Mouse (Mus musculus) brain, adult 2 months (tissue): ENCODE results near the gene Nhsl1.
"Not testable (repeated sequence)": the region's sequence is repeated elsewhere in the genome, so short reads cannot be mapped to it uniquely, and the experiment has no call there.

Source experiments
- DNase-seq: peaks from one replicate; pipeline ENCODE4 v3.0.0; 2011; ENCODE audit warnings: low read depth, low spot score

The Nhsl1 gene

GRCm38 (mm10) chr10:18445603-18446358 is 127.0 kb downstream of the Nhsl1 start:
- no peak for DNase-seq

DNA sequence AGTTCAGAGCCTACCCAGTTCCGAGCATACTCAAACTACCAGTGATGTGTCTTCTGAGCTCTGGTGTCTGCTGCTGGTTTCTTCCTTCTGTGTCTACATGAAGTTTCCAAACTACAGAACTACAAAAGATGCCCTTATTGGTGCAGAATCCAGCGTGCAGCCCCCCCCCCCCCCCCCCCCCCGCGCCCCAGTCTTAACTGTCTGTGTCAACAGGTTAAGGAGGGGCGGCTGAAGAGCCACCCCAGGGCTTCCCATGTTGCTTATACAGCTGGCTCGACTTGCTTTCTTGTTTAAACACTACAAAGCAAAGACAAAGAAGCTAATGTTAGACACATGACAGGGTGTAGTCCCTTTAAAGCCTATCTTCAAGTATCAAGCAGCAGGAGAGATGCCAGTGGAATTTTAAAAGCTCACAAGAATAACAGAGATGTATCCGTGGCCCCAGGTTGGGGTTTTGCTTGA is 127.6 kb downstream of the Nhsl1 start:
- no peak for DNase-seq

DNA sequence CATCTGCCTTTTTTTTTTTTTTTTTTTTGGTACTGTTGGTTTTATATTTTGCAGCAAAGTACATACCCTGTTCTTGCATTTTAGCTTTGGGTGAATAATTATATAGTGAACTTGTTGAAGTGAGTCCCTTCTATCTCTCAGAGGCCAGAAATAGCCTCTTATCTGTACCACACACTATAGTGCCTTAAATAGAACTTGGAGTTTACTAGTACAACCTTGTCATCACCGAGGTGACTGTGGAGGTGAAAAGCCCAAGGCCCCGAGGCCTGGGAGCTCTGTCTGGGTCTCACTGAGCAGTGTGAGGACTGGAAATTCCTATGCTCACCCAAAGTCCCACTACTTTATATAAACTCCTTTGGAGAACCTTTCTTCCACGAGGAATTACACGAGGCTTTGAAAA is 128.5 kb downstream of the Nhsl1 start:
- no peak for DNase-seq

- not testable (repeated sequence) for DNase-seq
Measured at GRCm38 (mm10) chr10:18448896-18449295, 130.1 kb downstream of the Nhsl1 start.

DNA sequence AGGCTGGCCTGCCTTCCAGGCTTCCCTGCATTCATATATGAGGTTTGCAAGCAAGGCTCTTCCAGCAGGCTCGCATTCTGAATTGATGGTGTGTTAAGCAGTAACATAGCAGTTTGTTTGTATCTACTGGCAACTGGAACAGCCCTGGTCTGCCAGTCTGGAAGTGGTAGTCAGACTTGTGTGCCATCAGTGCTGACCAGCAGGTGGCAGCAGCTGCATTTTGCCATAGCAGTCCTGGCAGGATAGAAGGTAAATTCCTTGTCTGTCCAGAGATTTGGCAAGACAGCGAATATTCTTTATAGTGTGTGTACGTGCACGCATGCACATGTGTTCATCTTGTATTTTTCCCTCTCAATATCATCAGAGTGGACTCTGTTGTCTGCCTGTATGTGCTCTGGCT is 134.6 kb downstream of the Nhsl1 start:
- DNase-seq: peak; percentile 95

GRCm38 (mm10) chr10:18454161-18454560 is 135.4 kb downstream of the Nhsl1 start:
- DNase-seq: no peak

DNA sequence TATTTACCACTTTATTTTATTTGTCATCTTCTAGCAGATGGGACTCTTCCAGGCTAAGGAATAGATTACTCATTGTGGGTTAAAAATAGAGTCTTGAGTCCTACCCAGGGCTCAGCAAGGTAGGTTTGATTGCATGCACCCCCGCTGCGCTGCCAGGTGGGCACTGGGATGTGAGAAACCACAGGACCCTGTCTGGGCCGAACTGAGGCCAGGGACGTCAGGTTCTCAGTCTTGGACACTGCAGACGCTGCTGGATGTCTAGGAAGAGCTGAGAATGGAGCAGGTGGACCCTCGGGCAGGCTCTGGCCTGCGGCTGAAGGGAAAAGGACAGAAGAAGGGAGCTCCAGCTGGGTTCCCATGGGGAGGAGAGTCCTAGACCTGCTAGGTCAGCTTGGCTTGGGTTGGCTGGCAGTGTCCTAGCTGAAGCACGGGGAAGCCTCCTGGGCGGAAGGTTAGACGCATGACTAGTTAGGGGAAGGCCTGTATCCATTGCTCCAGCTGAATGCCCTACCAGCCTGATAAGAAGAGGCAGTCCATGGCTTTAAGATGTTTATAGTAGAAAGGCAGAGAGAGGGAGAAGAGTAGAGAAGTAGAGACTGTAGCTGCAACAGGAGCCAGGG is 136.6 kb downstream of the Nhsl1 start:
- peak; percentile 85 for DNase-seq

GRCm38 (mm10) chr10:18457808-18458475 is 139.2 kb downstream of the Nhsl1 start:
- DNase-seq: no peak

DNA sequence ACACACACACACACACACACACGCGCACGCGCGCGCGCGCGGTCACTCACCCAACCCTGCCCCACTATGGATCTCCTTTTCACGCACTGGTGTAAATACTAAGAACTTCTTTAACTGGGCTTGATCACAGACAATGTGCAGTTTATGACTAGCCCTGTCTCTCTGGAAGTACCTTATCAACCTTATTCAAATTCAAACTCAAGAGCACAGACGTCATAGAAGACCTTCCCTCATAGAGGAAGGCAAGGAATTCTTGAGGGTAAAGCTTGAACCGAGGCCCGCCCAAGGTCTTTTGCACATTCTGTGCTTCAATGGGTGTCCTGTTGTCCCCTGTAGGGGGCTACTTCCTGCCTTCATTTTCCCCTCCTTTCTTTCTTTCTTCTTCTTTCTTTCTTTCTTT is 142.6 kb downstream of the Nhsl1 start:
- no peak for DNase-seq

- DNase-seq: peak; percentile 18
Measured at GRCm38 (mm10) chr10:18463071-18463841, 144.5 kb downstream of the Nhsl1 start.

DNA sequence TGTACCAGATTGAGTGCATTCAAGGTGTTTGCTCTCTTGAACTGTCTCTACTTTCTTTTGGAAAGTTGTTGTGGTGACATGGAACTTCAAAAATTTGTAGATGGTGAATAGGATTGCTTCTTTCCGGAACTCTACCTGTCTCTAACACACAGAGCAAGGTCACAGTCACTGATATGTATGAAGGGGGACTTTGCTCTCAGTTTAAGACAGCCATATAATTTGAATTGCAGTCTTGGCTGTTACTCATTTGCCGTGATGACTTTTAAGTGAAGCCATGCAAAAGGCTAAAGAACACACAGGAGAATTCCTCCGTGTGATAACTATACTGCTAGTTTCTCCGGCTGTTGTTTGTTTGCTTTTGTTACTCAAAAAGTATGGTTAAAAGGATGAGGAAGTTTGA is 149.6 kb downstream of the Nhsl1 start:
- no peak for DNase-seq

GRCm38 (mm10) chr10:18469279-18470135 is 150.7 kb downstream of the Nhsl1 start:
- DNase-seq: peak; percentile 39

- DNase-seq: no peak
Measured at GRCm38 (mm10) chr10:18470351-18471060, 151.7 kb downstream of the Nhsl1 start.

- DNase-seq: no peak
Measured at GRCm38 (mm10) chr10:18471648-18472047, 152.9 kb downstream of the Nhsl1 start.

DNA sequence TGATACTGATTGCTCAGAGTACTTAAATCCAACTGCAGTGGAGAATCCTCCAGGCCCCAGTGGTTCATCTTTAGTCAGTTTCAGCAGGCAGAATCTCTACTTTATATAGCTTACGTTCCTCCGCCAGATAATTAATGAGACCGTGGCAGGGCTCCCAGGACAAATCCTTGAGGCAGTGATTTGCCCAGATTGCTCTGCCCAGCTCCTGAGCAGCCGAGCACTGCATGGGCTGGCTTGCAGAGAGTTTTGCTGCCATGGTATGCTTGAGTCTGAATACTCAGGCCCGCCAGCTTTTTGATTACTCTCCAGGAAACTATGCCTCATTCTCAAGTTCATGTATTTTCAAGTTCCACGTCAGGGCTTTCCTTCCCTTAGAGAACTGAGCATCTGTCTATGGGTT is 156.3 kb downstream of the Nhsl1 start:
- peak; percentile 55 for DNase-seq

DNA sequence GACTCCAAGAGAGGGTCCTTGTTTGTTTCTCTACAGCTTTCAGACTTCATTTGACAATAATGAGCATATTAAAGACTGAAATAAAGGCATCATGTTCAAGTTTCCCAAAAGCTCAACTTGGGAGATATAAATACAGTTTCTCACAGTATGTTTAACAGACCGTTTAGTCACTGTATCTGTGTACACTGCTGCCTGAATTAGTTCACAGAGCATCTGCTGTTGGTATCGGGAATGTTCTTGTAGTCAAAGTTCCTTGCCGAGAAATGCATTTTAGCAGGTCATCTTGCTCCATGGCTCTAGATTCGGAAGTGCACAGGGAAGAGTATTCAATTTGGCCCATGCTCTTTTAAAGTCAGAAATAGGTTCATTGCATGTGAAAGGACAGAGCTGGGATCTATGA is 159.5 kb downstream of the Nhsl1 start:
- peak; percentile 72 for DNase-seq

DNA sequence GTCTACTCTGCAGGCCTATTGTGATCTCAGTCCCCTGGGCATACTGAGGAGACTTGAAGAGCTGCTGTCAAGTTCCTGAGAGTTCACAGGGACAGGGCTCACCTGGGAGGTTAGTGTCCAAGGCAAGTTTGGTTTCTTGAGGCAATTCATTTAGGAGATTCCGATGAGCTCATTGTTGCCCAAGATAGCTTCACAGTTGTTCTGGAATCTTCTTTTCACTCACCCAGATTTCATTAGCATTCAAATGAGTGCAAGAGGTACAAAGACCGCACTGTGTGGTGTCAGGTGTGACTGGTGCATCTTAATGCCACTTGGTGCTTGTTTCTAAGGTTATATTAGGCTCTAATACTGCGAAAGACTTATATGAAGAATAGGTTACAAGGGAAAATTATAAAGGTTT is 160.5 kb downstream of the Nhsl1 start:
- no peak for DNase-seq

GRCm38 (mm10) chr10:18480836-18481235 is 162.1 kb downstream of the Nhsl1 start:
- peak; percentile 62 for DNase-seq

DNA sequence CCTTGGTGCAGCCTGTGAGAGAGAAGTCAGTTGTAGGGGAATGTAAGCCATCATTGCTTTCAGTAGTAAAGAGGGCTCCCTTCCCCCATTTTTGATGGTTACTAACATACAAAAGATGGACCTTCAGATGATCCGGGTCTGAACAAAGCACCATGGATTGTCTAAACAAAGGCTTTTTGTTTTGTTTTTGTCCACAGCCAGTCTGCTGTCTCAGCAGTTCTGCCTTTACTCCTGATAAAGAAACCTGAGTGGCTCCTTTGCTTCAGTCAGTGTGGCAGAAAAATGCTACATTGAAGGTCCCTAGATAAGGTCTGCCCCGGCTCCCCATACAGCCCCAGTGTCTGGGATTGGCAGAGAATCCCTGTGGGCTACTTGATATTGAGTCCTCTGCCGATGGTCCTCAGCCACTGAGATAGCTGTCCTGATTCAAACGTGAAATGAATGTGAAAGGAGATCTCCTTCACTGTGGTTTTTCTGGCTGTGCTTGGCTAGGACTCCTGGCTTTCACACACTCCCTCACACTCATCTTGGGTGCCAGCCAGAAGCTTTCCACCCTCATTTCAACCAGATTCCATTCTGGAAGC is 163.9 kb downstream of the Nhsl1 start:
- peak; percentile 85 for DNase-seq

DNA sequence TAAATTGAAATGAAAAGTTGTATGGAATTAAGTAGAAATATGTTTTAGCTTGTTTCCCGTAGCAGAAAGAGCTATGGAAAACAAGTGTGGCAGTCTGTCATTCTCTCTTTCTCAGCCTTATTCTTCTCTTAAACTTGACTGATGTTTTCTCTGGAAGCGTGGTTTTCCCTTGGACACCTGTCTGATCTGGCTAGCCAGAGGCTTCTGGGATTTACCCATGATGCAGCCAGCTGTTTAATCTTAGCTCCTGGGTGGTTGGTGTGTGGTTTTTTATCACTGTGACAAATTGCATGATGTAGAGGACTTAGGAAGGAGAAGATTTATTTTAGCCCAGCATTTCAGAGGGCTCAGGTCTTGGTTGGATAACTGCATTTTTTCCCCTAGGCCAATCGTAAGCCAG is 164.9 kb downstream of the Nhsl1 start:
- no peak for DNase-seq
